Mouse (Mus musculus) heart, adult 8-10 months (tissue): ENCODE measurements around the gene Upk1a. TPM values are rescaled to one million over a fixed set of nuclear protein-coding genes. Genes with fewer than 3 reads are reported as not detected.

Experiments
- microRNA-seq: library from miRNA; unstranded; fragments of <30 nt; microRNA quantifications from one replicate; pipeline ENCODE4 v1.2.0, GENCODE M21; 2022
- total RNA-seq, 4 experiments: library from RNA; stranded (reverse); gene quantifications; 2 replicates each; pipeline ENCODE4 v1.2.4; 2022

Upk1a gene
- total RNA-seq, 4 experiments from 2014 or later: 0.19 TPM; not detected in 3

Small RNA genes within 50 kb of the gene (microRNA-seq; reads per million reads assigned to microRNA genes)
- not detected for gene Mir3569

Other genes starting within 250 kb of the Upk1a start
- 10 to 100 TPM; 13.5 to 26.2 (median 16.5) TPM for gene Tyrobp, start 199.1 kb downstream of the Upk1a start, total RNA-seq
- gene Hcst, start 193.0 kb downstream of the Upk1a start, total RNA-seq: not detected
- under 1 TPM in 3 of 4 experiments, not detected in 1; 0.12 to 0.46 (median 0.28) TPM for gene Nfkbid, start 191.1 kb downstream of the Upk1a start, total RNA-seq
- gene Aplp1, start 167.3 kb downstream of the Upk1a start, total RNA-seq: 1 to 10 TPM; 3.2 to 4.2 (median 3.6) TPM
- not detected for gene Kirrel2, start 155.2 kb downstream of the Upk1a start, total RNA-seq
- gene Nphs1, start 154.5 kb downstream of the Upk1a start, total RNA-seq: not detected
- not detected for gene Prodh2, start 119.2 kb downstream of the Upk1a start, total RNA-seq
- under 1 TPM; 0.32 to 0.60 (median 0.36) TPM for gene Arhgap33, start 77.8 kb downstream of the Upk1a start, total RNA-seq
- gene Hspb6, start 60.7 kb downstream of the Upk1a start, total RNA-seq: 1,000 to 10,000 TPM in 1 of 4 experiments, 100 to 1,000 TPM in 3; 852 to 1,087 (median 985) TPM
- 1 to 10 TPM; 3.1 to 4.5 (median 3.9) TPM for gene Proser3, start 60.5 kb downstream of the Upk1a start, total RNA-seq
- gene Lin37, start 53.0 kb downstream of the Upk1a start, total RNA-seq: 10 to 100 TPM; 13.5 to 21.0 (median 14.6) TPM
- 10 to 100 TPM; 62.1 to 70.3 (median 67.2) TPM for gene U2af1l4, start 49.5 kb downstream of the Upk1a start, total RNA-seq
- gene Gm49396, start 49.5 kb downstream of the Upk1a start, total RNA-seq: 1 to 10 TPM in 2 of 4 experiments, under 1 TPM in 2; 0.80 to 1.6 (median 1.2) TPM
- 10 to 100 TPM; 82.2 to 90.7 (median 88.5) TPM for gene Psenen, start 49.2 kb downstream of the Upk1a start, total RNA-seq
- gene Igflr1, start 47.4 kb downstream of the Upk1a start, total RNA-seq: 1 to 10 TPM in 3 of 4 experiments, not detected in 1; 1.1 to 1.4 (median 1.1) TPM
- 10 to 100 TPM; 14.2 to 19.6 (median 16.2) TPM for gene Kmt2b, start 24.1 kb downstream of the Upk1a start, total RNA-seq
- not detected for gene Zbtb32, start 13.9 kb downstream of the Upk1a start, total RNA-seq
- gene Cox6b1, start 13.3 kb upstream of the Upk1a start, total RNA-seq: 1,000 to 10,000 TPM; 4,392 to 5,023 (median 4,762) TPM
- not detected for gene Etv2, start 23.0 kb upstream of the Upk1a start, total RNA-seq
- 10 to 100 TPM; 43.9 to 49.9 (median 44.7) TPM for gene Rbm42, start 37.5 kb upstream of the Upk1a start, total RNA-seq
- gene Haus5, start 52.1 kb upstream of the Upk1a start, total RNA-seq: 1 to 10 TPM; 3.0 to 7.4 (median 6.0) TPM
- gene Pmis2, start 58.8 kb upstream of the Upk1a start, total RNA-seq: under 1 TPM in 1 of 4 experiments, not detected in 3; 0.40 TPM
- gene 2200002J24Rik, start 86.1 kb upstream of the Upk1a start, total RNA-seq: under 1 TPM in 1 of 4 experiments, not detected in 3; 0.82 TPM
- gene Atp4a, start 99.4 kb upstream of the Upk1a start, total RNA-seq: under 1 TPM in 3 of 4 experiments, not detected in 1; 0.09 to 0.28 (median 0.16) TPM
- 100 to 1,000 TPM; 229 to 268 (median 258) TPM for gene Tmem147, start 116.7 kb upstream of the Upk1a start, total RNA-seq
- gene Gapdhs, start 130.8 kb upstream of the Upk1a start, total RNA-seq: not detected
- gene Sbsn, start 138.6 kb upstream of the Upk1a start, total RNA-seq: 1 to 10 TPM; 1.3 to 4.6 (median 3.0) TPM
- gene Dmkn, start 150.9 kb upstream of the Upk1a start, total RNA-seq: 1 to 10 TPM in 3 of 4 experiments, under 1 TPM in 1; 0.82 to 1.7 (median 1.4) TPM
- not detected for gene Krtdap, start 175.0 kb upstream of the Upk1a start, total RNA-seq
- gene Ffar2, start 210.9 kb upstream of the Upk1a start, total RNA-seq: under 1 TPM in 2 of 4 experiments, not detected in 2; 0.25 to 0.46 TPM
- not detected for gene Ffar3, start 243.3 kb upstream of the Upk1a start, total RNA-seq
- not detected for gene Ffar1, start 248.7 kb upstream of the Upk1a start, total RNA-seq